Mouse (Mus musculus) limb, embryonic 12.5 days (tissue): ENCODE measurements at regions not wholly inside any gene's neighbourhood (a gene's known extent, or its start where the extent isn't known, plus 50 kb on each side); places are given as distances from the start of the nearest gene placed in this dataset.

Experiments used
- ATAC-seq: fragments of 200-750 bp; cut with Nextera tagmentation; 2 replicates; pipeline ENCODE4 v1.8.0; 2017; ENCODE audit warnings: low read depth, moderate TSS enrichment; ENCODE audit not compliant: insufficient number of reproducible peaks, insufficient read depth, low FRiP score, low TSS enrichment
- H3K27ac ChIP-seq: fragments of 300-500 bp; sonication (generic); 2 replicates; pipeline ENCODE4 v1.5.1; 2016; ENCODE audit warnings: mild to moderate bottlenecking, moderate library complexity
- H3K27me3 ChIP-seq: fragments of 300-500 bp; sonication (generic); 2 replicates; pipeline ENCODE4 v1.6.1; 2016; ENCODE audit warnings: mild to moderate bottlenecking, moderate library complexity
- H3K36me3 ChIP-seq: fragments of 300-500 bp; sonication (generic); 2 replicates; pipeline ENCODE4 v1.6.1; 2016; ENCODE audit warnings: mild to moderate bottlenecking, moderate library complexity
- H3K4me1 ChIP-seq: fragments of 300-500 bp; sonication (generic); replicated peaks from 2 replicates; pipeline ENCODE4 v1.6.1; 2016
- H3K4me2 ChIP-seq: fragments of 300-500 bp; sonication (generic); 2 replicates; pipeline ENCODE4 v1.6.1; 2016; ENCODE audit warnings: mild to moderate bottlenecking, moderate library complexity
- H3K4me3 ChIP-seq: fragments of 300-500 bp; sonication (generic); replicated peaks from 2 replicates; pipeline ENCODE4 v1.5.1; 2016; ENCODE audit warnings: mild to moderate bottlenecking
- H3K9ac ChIP-seq: fragments of 300-500 bp; sonication (generic); replicated peaks from 2 replicates; pipeline ENCODE4 v1.6.1; 2016; ENCODE audit warnings: mild to moderate bottlenecking, moderate library complexity
- H3K9me3 ChIP-seq: fragments of 300-500 bp; sonication (generic); 2 replicates; pipeline ENCODE4 v1.6.1; 2016; ENCODE audit warnings: mild to moderate bottlenecking, moderate library complexity
- WGBS: fragments of 180-500 bp; shearing (Covaris S2); methylation state at CpG from one replicate; pipeline ENCODE4 v1.1.7; 2016; 5-methylcytosine and 5-hydroxymethylcytosine counted together

DNA sequence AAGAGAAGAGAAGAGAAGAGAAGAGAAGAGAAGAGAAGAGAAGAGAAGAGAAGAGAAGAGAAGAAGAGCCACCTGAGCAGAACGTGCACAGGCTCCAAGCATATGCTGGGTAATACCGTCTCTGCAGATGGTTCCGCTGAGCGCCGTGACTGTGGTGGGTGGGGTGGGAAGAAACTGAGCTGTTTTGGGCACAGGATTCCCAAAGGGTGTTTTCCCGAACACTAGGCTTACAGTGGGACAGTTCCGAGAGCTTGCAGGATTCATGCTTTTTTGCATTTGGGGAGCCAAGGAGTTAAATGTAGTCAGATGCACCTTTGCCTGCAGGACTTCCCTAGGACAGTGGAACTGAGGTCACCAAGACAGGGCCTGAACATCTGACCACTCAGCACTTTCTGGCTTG, 142.3 kb upstream of the Lrfn2 start:
- Histone ChIP-seq H3K9ac (no peak overlapping the region), H3K27ac (no peak overlapping the region), H3K4me3 (no peak overlapping the region), H3K36me3 (no peaks in the 10 kb centered on the region), H3K27me3 (no peaks in the 10 kb centered on the region), H3K9me3 (no peaks in the 10 kb centered on the region), H3K4me2 (no peak overlapping the region), H3K4me1 (no peaks in the 10 kb centered on the region)
- WGBS, result 85% methylated on average over 7 of the region's 7 CpGs
- ATAC-seq, result no peak

DNA sequence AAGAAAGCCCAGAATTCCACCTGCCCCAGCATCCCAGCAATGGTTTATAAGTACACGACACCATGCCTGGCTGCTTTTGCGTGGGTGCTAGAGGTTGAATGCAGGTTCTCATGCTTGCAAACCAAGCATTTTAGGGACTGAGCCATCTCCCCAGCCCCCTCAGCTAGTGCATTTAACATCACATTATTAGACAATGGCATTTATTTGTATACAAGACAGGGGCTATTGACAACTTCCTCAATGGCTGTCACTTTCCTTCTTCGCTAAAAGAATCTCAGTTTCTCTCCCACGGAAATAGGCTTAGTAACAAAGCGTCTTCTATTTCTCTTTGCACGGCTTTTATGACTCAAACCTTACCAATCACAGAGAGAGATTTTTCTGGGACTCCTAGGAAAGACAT, 141.7 kb upstream of the Lrfn2 start:
- Histone ChIP-seq H3K4me3 (no peak overlapping the region), H3K9me3 (no peaks in the 10 kb centered on the region), H3K27ac (no peak overlapping the region), H3K4me1 (no peaks in the 10 kb centered on the region), H3K4me2 (no peak overlapping the region), H3K9ac (no peak overlapping the region), H3K27me3 (no peaks in the 10 kb centered on the region), H3K36me3 (no peaks in the 10 kb centered on the region)
- ATAC-seq, result no peak
- 88% methylated on average over 6 of the region's 6 CpGs for WGBS

DNA sequence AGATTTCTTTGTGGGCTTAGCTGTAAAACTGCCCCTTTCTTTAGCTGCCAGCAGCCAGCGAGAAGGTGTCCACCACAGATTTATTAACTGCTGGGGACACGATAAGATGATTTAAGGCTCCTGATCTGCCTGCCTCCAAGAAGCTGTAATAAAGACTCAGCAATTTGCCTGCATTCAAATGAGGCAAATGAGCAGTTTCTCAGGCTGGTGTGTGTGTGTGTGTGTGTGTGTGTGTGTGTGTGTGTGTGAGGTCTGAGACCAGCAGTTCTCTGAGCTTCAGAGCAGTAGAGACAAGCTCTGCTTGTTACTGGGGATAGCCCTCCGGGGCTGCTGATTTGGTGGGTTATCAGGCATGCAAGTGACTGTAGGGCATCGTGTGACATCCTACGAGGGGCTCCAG, 139.2 kb upstream of the Lrfn2 start:
- Histone ChIP-seq H3K27me3 (no peaks in the 10 kb centered on the region), H3K4me2 (no peak overlapping the region), H3K36me3 (no peaks in the 10 kb centered on the region), H3K4me3 (no peak overlapping the region), H3K9me3 (no peaks in the 10 kb centered on the region), H3K4me1 (no peaks in the 10 kb centered on the region), H3K27ac (no peak overlapping the region), H3K9ac (no peak overlapping the region)
- ATAC-seq, result no peak
- 53% methylated on average over 5 of the region's 5 CpGs for WGBS

GRCm38 (mm10) chr17:48795773-48796172, 136.4 kb upstream of the Lrfn2 start:
- H3K9me3 ChIP-seq, result no peaks in the 10 kb centered on the region
- no peak overlapping the region for H3K9ac ChIP-seq
- H3K4me2 ChIP-seq, result no peak overlapping the region
- no peak overlapping the region for H3K4me3 ChIP-seq
- H3K27me3 ChIP-seq, result no peaks in the 10 kb centered on the region
- H3K36me3 ChIP-seq, result no peaks in the 10 kb centered on the region
- 84% methylated on average over 5 of the region's 5 CpGs for WGBS
- H3K4me1 ChIP-seq, result no peaks in the 10 kb centered on the region
- no peak overlapping the region for H3K27ac ChIP-seq
- no peak for ATAC-seq

DNA sequence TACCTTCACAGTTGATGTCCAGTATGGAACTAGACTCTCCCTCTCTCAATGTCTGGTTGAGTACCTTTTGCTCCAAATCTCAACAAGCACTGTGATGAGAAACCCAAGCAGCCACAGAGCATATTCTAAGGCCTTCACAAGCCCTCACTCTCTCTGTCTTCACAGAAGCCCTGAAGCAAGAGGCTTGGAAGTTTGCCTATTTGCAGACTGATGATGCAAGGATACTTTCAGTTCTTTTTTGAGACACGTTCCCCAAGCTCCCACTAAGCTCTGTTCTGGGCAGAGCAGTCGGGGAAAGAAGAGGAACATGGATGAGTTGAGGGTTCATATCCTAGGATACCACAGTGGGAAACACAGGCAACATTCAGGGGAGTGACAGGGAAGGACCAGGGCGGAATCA, 134.0 kb upstream of the Lrfn2 start:
- WGBS, result 80% methylated on average over 3 of the region's 3 CpGs
- no peaks in the 10 kb centered on the region for H3K4me1 ChIP-seq
- H3K27ac ChIP-seq, result no peak overlapping the region
- no peak overlapping the region for H3K4me3 ChIP-seq
- H3K9me3 ChIP-seq, result no peaks in the 10 kb centered on the region
- H3K4me2 ChIP-seq, result no peak overlapping the region
- no peak overlapping the region for H3K9ac ChIP-seq
- no peaks in the 10 kb centered on the region for H3K27me3 ChIP-seq
- no peaks in the 10 kb centered on the region for H3K36me3 ChIP-seq
- ATAC-seq, result no peak

- no peak for ATAC-seq
- no peak overlapping the region for H3K9ac ChIP-seq
- WGBS, result 70% methylated on average over 7 of the region's 7 CpGs
- no peaks in the 10 kb centered on the region for H3K9me3 ChIP-seq
- H3K4me1 ChIP-seq, result no peaks in the 10 kb centered on the region
- no peak overlapping the region for H3K4me3 ChIP-seq
- no peak overlapping the region for H3K4me2 ChIP-seq
- no peaks in the 10 kb centered on the region for H3K36me3 ChIP-seq
- no peak overlapping the region for H3K27ac ChIP-seq
- no peaks in the 10 kb centered on the region for H3K27me3 ChIP-seq
Observed at GRCm38 (mm10) chr17:48802673-48803072, 129.5 kb upstream of the Lrfn2 start.

GRCm38 (mm10) chr17:48807905-48808304, 124.3 kb upstream of the Lrfn2 start:
- H3K27ac ChIP-seq, result no peak overlapping the region
- no peaks in the 10 kb centered on the region for H3K9me3 ChIP-seq

GRCm38 (mm10) chr17:48814753-48815504, 117.2 kb upstream of the Lrfn2 start:
- Histone ChIP-seq H3K36me3 (no peaks in the 10 kb centered on the region), H3K4me1 (no peaks in the 10 kb centered on the region), H3K4me3 (no peak overlapping the region), H3K27me3 (no peaks in the 10 kb centered on the region), H3K9ac (no peak overlapping the region), H3K9me3 (no peaks in the 10 kb centered on the region), H3K4me2 (no peak overlapping the region), H3K27ac (no peak overlapping the region)
- WGBS, result 68% methylated on average over 15 of the region's 15 CpGs
- no peak for ATAC-seq

More at GRCm38 (mm10) chr17:48807905-48808304, 124.3 kb upstream of the Lrfn2 start:
- H3K36me3 ChIP-seq, result no peaks in the 10 kb centered on the region
- no peak overlapping the region for H3K9ac ChIP-seq
- ATAC-seq, result no peak
- no peak overlapping the region for H3K4me3 ChIP-seq
- 65% methylated on average over 3 of the region's 3 CpGs for WGBS
- no peaks in the 10 kb centered on the region for H3K4me1 ChIP-seq
- no peaks in the 10 kb centered on the region for H3K27me3 ChIP-seq
- no peak overlapping the region for H3K4me2 ChIP-seq

GRCm38 (mm10) chr17:48816588-48817324, 115.4 kb upstream of the Lrfn2 start:
- Histone ChIP-seq H3K9me3 (no peaks in the 10 kb centered on the region), H3K4me1 (no peaks in the 10 kb centered on the region), H3K27ac (no peak overlapping the region), H3K4me3 (no peak overlapping the region), H3K36me3 (no peaks in the 10 kb centered on the region), H3K27me3 (no peaks in the 10 kb centered on the region), H3K4me2 (no peak overlapping the region), H3K9ac (no peak overlapping the region)
- ATAC-seq, result no peak
- WGBS, result 82% methylated on average over 9 of the region's 9 CpGs

- no peak for ATAC-seq
- Histone ChIP-seq H3K4me2 (no peak overlapping the region), H3K4me3 (no peak overlapping the region), H3K27me3 (no peaks in the 10 kb centered on the region), H3K9me3 (0 out of 2 replicates have a peak, but pooled peaks cover 1% of the 10 kb centered on the region), H3K27ac (no peak overlapping the region), H3K36me3 (no peaks in the 10 kb centered on the region), H3K9ac (no peak overlapping the region), H3K4me1 (no peaks in the 10 kb centered on the region)
- WGBS, result 82% methylated on average over 13 of the region's 13 CpGs
Observed at GRCm38 (mm10) chr17:48817551-48817950, 114.6 kb upstream of the Lrfn2 start.

DNA sequence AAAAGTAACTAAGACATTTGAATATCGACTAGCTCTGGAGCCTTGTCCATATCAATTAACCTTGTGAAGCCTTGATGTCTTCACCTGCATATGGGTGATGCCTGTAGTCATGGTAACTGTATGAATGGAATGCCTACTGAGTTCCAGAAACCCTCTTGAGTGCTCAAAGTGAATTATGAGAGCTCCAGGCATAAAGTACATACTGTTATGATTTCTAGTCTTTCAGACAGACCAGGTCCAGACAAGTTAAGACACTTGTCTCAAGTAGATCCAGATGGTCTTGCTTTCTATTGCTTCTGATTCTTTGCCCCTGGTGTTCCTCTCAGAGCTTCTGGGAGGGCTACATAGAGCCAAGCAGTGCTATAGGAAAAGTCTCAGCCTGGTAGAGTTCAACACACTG, 112.5 kb upstream of the Lrfn2 start:
- Histone ChIP-seq H3K4me2 (no peak overlapping the region), H3K36me3 (no peaks in the 10 kb centered on the region), H3K9me3 (0 out of 2 replicates have a peak, but pooled peaks cover 4% of the 10 kb centered on the region), H3K4me3 (no peak overlapping the region), H3K27ac (no peak overlapping the region), H3K27me3 (no peaks in the 10 kb centered on the region), H3K9ac (no peak overlapping the region), H3K4me1 (no peaks in the 10 kb centered on the region)
- no peak for ATAC-seq
- 73% methylated on average over 1 of the region's 1 CpGs for WGBS
